Mouse (Mus musculus) kidney, embryonic 15.5 days (tissue): ENCODE results near the gene Actr1b. TPM values are rescaled to one million over a fixed set of nuclear protein-coding genes. Genes with fewer than 3 reads are reported as not detected.

Experiments used
- ATAC-seq: fragments of 200-750 bp; cut with Nextera tagmentation; replicated peaks from 2 replicates; pipeline ENCODE4 v1.8.0; 2017; ENCODE audit warnings: moderate TSS enrichment; ENCODE audit not compliant: low FRiP score
- H3K27ac ChIP-seq: fragments of 300-500 bp; sonication (generic); 2 replicates; pipeline ENCODE4 v1.5.1; 2015; ENCODE audit warnings: mild to moderate bottlenecking, inconsistent platforms
- H3K27me3 ChIP-seq: fragments of 300-500 bp; sonication (generic); 2 replicates; pipeline ENCODE4 v1.6.1; 2015; ENCODE audit warnings: inconsistent platforms
- H3K36me3 ChIP-seq: fragments of 300-500 bp; sonication (generic); 2 replicates; pipeline ENCODE4 v1.6.1; 2015; ENCODE audit warnings: inconsistent platforms
- H3K4me1 ChIP-seq: fragments of 300-500 bp; sonication (generic); 2 replicates; pipeline ENCODE4 v1.6.1; 2015; ENCODE audit warnings: inconsistent platforms
- H3K4me2 ChIP-seq: fragments of 300-500 bp; sonication (generic); 2 replicates; pipeline ENCODE4 v1.6.1; 2015; ENCODE audit warnings: moderate library complexity, mild to moderate bottlenecking, inconsistent platforms
- H3K4me3 ChIP-seq: fragments of 300-500 bp; sonication (generic); replicated peaks from 2 replicates; pipeline ENCODE4 v1.5.1; 2015; ENCODE audit warnings: mild to moderate bottlenecking, inconsistent platforms
- H3K9ac ChIP-seq: fragments of 300-500 bp; sonication (generic); 2 replicates; pipeline ENCODE4 v1.6.1; 2015; ENCODE audit warnings: mild to moderate bottlenecking, inconsistent platforms
- H3K9me3 ChIP-seq: fragments of 300-500 bp; sonication (generic); replicated peaks from 2 replicates; pipeline ENCODE4 v1.6.1; 2016; ENCODE audit warnings: inconsistent platforms
- WGBS: fragments of 180-500 bp; shearing (Covaris S2); methylation state at CpG from one replicate; pipeline ENCODE4 v1.1.7; 2015; ENCODE audit warnings: mixed read lengths; 5-methylcytosine and 5-hydroxymethylcytosine counted together
- polyA plus RNA-seq: library from polyadenylated mRNA; unstranded; fragments of >200 nt; fragmentation: Nextera tagmentation; extraction: Ambion mirVana; gene quantifications from 2 replicates; pipeline ENCODE4 v1.2.1, GENCODE M21; 2015

Gene Actr1b
- polyA plus RNA-seq, 1 experiment from 2014 or later: 112 TPM

GRCm38 (mm10) chr1:36737300-36737699 lies 23.1 kb upstream of the Actr1b start:
- Histone ChIP-seq H3K36me3 (no peaks in the 10 kb centered on the region), H3K27ac (no peak overlapping the region), H3K4me1 (no peaks in the 10 kb centered on the region), H3K4me3 (no peak overlapping the region), H3K27me3 (peaks cover 8% of the 10 kb centered on the region; the same call in 1 of the 2 replicates), H3K9ac (no peak overlapping the region), H3K4me2 (no peak overlapping the region), H3K9me3 (no peaks in the 10 kb centered on the region)
- ATAC-seq: no peak
- 12% methylated on average over 4 of the region's 4 CpGs for WGBS

DNA sequence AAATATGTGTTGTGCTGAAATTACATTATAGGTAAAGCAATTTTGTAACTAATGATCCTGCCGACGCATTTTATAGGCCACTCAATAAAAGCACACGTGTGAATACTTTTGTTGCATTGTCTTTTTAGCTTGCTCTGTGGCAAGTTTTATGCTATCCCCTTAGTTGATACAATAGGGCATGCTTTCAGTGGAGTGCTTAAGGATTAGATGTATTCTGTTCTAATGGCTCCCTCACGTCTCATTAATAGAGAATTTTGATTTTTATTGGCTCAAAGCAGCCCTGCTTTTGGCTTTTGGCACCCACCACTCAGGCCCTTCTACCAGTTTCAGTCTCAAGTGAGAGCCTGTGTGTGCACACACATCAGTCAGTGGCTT lies 9.8 kb upstream of the Actr1b start:
- 48% methylated on average over 4 of the region's 4 CpGs for WGBS
- Histone ChIP-seq H3K9me3 (no peaks in the 10 kb centered on the region), H3K36me3 (no peaks in the 10 kb centered on the region), H3K27ac (no peak overlapping the region), H3K9ac (no peak overlapping the region), H3K4me3 (no peak overlapping the region), H3K27me3 (no peaks in the 10 kb centered on the region), H3K4me2 (no peak overlapping the region), H3K4me1 (peaks cover 8% of the 10 kb centered on the region; the same call in 1 of the 2 replicates)
- no peak for ATAC-seq

DNA sequence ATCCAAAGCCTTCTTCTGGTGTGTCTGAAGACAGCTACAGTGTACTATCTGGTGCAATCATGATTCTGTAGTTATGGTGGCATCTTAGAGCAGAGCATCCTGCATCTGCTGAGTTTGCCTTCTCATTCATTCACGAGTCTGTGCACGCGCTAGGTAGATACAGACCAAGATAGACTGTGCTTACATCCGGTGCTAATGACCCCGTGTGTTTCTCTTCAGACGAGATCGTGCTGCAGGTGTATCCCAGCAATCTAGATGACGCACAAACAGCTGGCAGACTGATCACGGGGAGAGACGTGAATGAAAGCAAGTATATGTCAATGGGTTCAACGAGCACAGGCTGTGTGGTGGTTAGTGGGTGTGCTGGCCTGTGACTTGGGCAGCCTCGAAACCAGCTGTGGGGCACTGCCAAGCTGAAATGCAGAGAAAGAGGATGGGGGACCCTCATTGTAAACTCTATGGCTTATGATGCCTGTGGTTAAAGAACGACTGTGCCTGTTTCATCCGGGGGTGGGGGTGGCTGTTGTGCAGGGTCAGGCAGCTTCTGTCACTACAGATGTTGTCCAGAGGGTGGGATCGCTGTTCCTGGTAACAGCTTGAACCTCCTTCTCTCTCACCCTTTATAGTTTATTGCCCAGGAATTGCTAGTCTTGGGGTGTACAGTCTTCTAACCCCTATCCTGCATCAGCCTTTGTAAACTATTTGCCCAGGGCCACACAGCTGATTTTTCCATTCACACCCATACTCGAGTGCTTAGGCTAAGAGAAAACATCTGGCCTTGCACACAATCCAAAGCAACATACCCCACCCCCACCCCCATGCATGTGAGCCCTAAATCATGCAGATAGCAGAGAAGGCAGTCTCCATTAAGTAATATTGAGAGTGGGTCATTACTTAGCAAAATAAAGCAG lies 9.2 kb upstream of the Actr1b start:
- ATAC-seq: no peak
- no peaks in the 10 kb centered on the region for H3K36me3 ChIP-seq
- 49% methylated on average over 16 of the region's 16 CpGs for WGBS
- H3K27me3 ChIP-seq: no peaks in the 10 kb centered on the region
- no peak overlapping the region for H3K9ac ChIP-seq
- no peak overlapping the region for H3K4me2 ChIP-seq
- H3K9me3 ChIP-seq: no peaks in the 10 kb centered on the region
- H3K27ac ChIP-seq: no peak overlapping the region
- H3K4me1 ChIP-seq: peaks cover 8% of the 10 kb centered on the region; the same call in 1 of the 2 replicates
- H3K4me3 ChIP-seq: no peak overlapping the region

DNA sequence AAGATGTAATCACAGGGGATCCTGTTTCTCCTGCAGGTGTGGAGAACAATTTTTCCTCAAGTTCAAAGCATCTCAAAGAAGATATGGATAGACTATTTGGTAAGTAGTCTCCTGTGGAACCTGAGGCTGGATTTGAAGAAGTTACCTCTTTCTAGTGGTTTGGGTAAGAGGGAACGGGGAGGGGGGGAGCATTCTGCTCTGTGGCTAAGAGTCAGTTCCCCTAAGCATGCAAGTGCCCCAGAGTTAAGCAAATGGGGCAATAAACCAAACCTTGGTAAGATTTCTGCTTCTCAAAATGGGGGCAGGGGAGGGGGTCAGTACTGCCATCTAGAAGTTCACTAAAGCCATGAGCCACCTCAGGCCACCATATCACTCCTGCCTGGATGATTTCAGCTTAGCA lies 4.6 kb upstream of the Actr1b start:
- peaks cover 8% of the 10 kb centered on the region; the same call in 1 of the 2 replicates for H3K4me1 ChIP-seq
- no peaks in the 10 kb centered on the region for H3K27me3 ChIP-seq
- no peak for ATAC-seq
- H3K4me3 ChIP-seq: no peak overlapping the region
- no peaks in the 10 kb centered on the region for H3K9me3 ChIP-seq
- H3K27ac ChIP-seq: no peak overlapping the region
- 70% methylated on average over 1 of the region's 1 CpGs for WGBS
- no peak overlapping the region for H3K4me2 ChIP-seq
- H3K9ac ChIP-seq: no peak overlapping the region
- no peaks in the 10 kb centered on the region for H3K36me3 ChIP-seq

- Histone ChIP-seq H3K4me2 (no peak overlapping the region), H3K4me1 (peaks cover 26% of the 10 kb centered on the region), H3K9ac (no peak overlapping the region), H3K27me3 (no peaks in the 10 kb centered on the region), H3K36me3 (peaks cover 18% of the 10 kb centered on the region), H3K9me3 (no peaks in the 10 kb centered on the region), H3K27ac (no peak overlapping the region), H3K4me3 (no peak overlapping the region)
- WGBS: 97% methylated on average over 2 of the region's 2 CpGs
- no peak for ATAC-seq
Observed at GRCm38 (mm10) chr1:36711104-36711503, 3.1 kb downstream of the Actr1b start.

- H3K27ac ChIP-seq: peak within 1 kb of the TSS; percentile 93
- peaks cover 26% of the 10 kb centered on the region for H3K4me1 ChIP-seq
- H3K9ac ChIP-seq: peak within 1 kb of the TSS; percentile 90
- peak within 1 kb of the TSS; percentile 69 for H3K4me2 ChIP-seq
- H3K27me3 ChIP-seq: no peaks in the 10 kb centered on the region
- H3K4me3 ChIP-seq: peak within 1 kb of the TSS; percentile 97
- peaks cover 30% of the 10 kb centered on the region for H3K36me3 ChIP-seq
- no peaks in the 10 kb centered on the region for H3K9me3 ChIP-seq
- WGBS: under 1% methylated on average over 29 of the region's 29 CpGs
- peak; percentile 96 for ATAC-seq
Observed at GRCm38 (mm10) chr1:36709854-36710280, 4.4 kb downstream of the Actr1b start, which contains the start of gene 4933424G06Rik. Gene 4933424G06Rik (plus strand): TSS chr1:36710149.

- ATAC-seq: peak; percentile 72
- Histone ChIP-seq H3K36me3 (peaks cover 36% of the 10 kb centered on the region), H3K27me3 (no peaks in the 10 kb centered on the region), H3K9me3 (no peaks in the 10 kb centered on the region), H3K27ac (peak overlapping the region; percentile 93), H3K9ac (peak overlapping the region; percentile 90), H3K4me2 (peak overlapping the region; percentile 69), H3K4me1 (peaks cover 26% of the 10 kb centered on the region), H3K4me3 (peak overlapping the region; percentile 97)
- under 1% methylated on average over 33 of the region's 33 CpGs for WGBS
Observed at GRCm38 (mm10) chr1:36709055-36709853, 5.0 kb downstream of the Actr1b start.

DNA sequence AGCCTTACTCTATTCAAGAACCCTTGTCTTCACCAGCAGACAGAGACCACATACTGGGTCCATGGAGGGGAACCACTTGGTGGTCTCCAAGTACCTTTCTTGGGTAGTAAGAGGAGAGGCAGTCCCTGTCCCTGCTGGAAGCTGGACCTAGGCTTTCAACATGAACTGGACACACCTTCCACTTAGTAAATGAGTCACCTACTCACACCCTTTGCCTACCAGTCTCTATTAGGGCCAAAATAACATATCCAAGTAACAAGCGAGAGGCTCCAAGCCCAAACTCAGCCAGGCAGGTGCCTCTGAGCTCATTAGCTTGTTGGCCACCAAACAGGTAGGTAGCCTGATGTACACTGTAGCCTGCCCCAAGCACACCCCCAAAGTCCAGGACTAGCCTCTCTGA lies 5.6 kb downstream of the Actr1b start:
- no peak overlapping the region for H3K27ac ChIP-seq
- WGBS: 72% methylated on average over 1 of the region's 1 CpGs

DNA sequence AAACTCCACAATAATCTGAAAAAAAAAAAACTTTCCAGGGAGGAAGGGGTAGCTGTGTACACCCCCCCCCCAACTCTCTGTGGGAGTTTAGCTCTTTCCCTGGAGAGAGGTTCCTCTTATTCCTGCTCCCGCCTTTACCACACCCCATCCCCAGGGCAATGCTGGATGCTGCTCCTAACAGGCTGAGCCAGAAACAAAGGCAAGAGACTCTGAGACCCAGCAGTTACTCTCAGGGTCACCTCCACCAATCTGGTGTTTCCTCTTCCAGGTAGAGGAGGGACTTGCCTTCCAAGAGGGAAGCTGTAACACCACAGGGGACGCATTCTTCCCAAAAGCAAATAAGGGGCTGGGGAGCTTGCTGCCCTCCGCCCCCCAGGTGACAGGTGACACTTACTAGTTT lies 6.4 kb downstream of the Actr1b start:
- 74% methylated on average over 3 of the region's 3 CpGs for WGBS
- H3K27me3 ChIP-seq: no peaks in the 10 kb centered on the region
- no peak overlapping the region for H3K9ac ChIP-seq
- H3K9me3 ChIP-seq: no peaks in the 10 kb centered on the region
- H3K4me3 ChIP-seq: no peak overlapping the region
- peaks cover 51% of the 10 kb centered on the region for H3K36me3 ChIP-seq
- ATAC-seq: no peak
- H3K4me1 ChIP-seq: peaks cover 26% of the 10 kb centered on the region
- H3K4me2 ChIP-seq: 0 out of 2 replicates have a peak overlapping the region, but pooled peaks have one; percentile 69
- H3K27ac ChIP-seq: no peak overlapping the region

More for the DNA sequence above, 5.6 kb downstream of the Actr1b start:
- H3K9ac ChIP-seq: peak overlapping the region; percentile 90
- no peaks in the 10 kb centered on the region for H3K27me3 ChIP-seq
- ATAC-seq: no peak
- H3K9me3 ChIP-seq: no peaks in the 10 kb centered on the region
- H3K4me1 ChIP-seq: peaks cover 26% of the 10 kb centered on the region
- peak overlapping the region; percentile 97 for H3K4me3 ChIP-seq
- H3K36me3 ChIP-seq: peaks cover 43% of the 10 kb centered on the region
- peak overlapping the region; percentile 69 for H3K4me2 ChIP-seq

GRCm38 (mm10) chr1:36707166-36707565 lies 7.1 kb downstream of the Actr1b start:
- Histone ChIP-seq H3K9me3 (no peaks in the 10 kb centered on the region), H3K4me2 (no peak overlapping the region), H3K27ac (no peak overlapping the region), H3K36me3 (peaks cover 57% of the 10 kb centered on the region), H3K4me3 (no peak overlapping the region), H3K27me3 (no peaks in the 10 kb centered on the region), H3K4me1 (peaks cover 26% of the 10 kb centered on the region), H3K9ac (no peak overlapping the region)
- ATAC-seq: no peak
- 84% methylated on average over 2 of the region's 2 CpGs for WGBS

DNA sequence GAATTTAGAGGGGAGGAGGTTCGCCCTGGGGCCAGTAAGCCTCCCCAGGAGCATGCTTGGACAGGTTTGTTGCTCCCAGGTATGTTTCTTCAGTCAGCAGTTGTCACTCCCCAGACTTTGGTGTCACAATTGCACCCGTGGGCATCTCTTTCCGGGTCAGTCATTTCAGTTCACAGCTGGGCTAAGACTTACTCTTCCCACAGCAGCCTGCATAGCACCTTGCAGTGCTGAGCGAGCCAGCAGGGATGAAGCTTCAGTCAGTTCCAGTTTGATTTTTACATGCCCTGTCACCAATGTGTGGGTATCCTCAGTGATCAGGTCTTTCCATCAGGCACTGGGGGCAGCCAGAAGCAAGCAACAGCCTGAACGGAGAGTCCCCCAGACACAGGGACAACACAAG lies 17.2 kb downstream of the Actr1b start:
- H3K9ac ChIP-seq: no peak overlapping the region

GRCm38 (mm10) chr1:36696411-36696810 lies 17.8 kb downstream of the Actr1b start:
- Histone ChIP-seq H3K4me1 (peaks cover 10% of the 10 kb centered on the region), H3K27me3 (no peaks in the 10 kb centered on the region), H3K4me2 (no peak overlapping the region), H3K27ac (no peak overlapping the region), H3K9me3 (no peaks in the 10 kb centered on the region), H3K4me3 (no peak overlapping the region), H3K9ac (no peak overlapping the region), H3K36me3 (peaks cover 64% of the 10 kb centered on the region)
- WGBS: 61% methylated on average over 6 of the region's 6 CpGs
- no peak for ATAC-seq

More for the DNA sequence above, 17.2 kb downstream of the Actr1b start:
- ATAC-seq: no peak
- Histone ChIP-seq H3K4me1 (peaks cover 9% of the 10 kb centered on the region), H3K27ac (no peak overlapping the region), H3K4me3 (no peak overlapping the region), H3K27me3 (no peaks in the 10 kb centered on the region), H3K36me3 (peaks cover 70% of the 10 kb centered on the region), H3K9me3 (no peaks in the 10 kb centered on the region), H3K4me2 (no peak overlapping the region)
- 52% methylated on average over 5 of the region's 5 CpGs for WGBS
